Mouse (Mus musculus) T-cell, adult 2 months (primary cell): Measurements from ENCODE around the gene H2-Oa.
A peak's percentile ranks its signal among the peaks of the same experiment; 100 is the strongest.

Experiments
- DNase-seq: peaks from one replicate; pipeline ENCODE4 v3.0.0; 2022; ENCODE audit warnings: low spot score

The H2-Oa gene

DNA sequence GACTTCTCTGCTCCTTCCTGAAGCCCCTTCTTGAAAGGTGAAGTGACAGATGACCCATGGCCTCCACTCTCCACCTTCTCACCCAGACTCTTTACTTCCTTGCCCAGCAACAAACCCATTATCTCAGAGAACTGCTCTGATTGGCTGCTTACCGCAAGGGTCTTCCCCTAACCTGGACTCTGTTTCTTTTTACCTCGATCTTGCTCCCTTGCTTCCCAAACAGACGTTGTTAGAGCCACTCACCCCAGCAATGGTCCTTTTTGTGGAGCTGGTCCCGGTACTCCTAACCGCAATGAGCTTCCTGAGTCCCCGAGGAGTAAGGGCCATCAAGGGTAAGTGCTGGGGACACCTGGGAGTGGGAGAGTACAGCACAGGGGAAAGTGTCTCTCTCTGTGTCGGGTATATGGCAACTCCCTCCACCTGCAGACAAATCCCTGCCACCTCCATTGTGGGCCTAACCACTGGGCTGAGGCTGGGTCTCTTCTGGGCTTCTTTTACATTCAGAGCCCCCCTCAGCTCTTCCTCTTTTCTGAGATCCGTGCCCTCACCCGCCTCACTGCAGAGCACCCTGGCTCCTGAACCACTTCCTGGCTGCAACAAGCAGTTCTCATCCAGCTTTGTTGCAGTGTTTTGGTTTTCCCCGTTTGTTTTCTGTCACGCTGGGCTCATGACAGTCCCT lies at the start of gene H2-Oa:
Gene H2-Oa (plus strand): TSS at position 144 of the 679 bp plus-strand sequence.
- DNase-seq, result peak; percentile 55

DNA sequence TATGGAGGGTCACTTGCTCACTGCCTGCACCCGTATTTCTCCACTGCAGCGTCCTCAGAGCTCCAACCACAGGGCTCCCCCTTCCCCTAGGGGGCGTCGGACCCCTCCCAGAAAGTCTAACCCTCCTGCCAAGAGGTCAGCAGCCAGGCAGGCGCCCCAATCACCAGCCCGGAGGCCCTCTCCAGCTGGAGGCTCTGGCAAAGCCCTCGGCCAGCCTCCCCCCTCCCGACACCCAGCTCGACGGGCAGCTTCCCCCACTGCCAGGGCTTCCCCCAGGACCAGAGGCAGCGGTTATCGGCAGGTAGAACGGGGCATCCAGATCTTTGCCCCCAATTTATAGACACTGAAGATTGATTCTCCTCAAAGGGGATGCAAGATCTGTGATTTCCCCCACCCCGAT lies 46.2 kb upstream of the H2-Oa start:
- DNase-seq, result no peak

DNA sequence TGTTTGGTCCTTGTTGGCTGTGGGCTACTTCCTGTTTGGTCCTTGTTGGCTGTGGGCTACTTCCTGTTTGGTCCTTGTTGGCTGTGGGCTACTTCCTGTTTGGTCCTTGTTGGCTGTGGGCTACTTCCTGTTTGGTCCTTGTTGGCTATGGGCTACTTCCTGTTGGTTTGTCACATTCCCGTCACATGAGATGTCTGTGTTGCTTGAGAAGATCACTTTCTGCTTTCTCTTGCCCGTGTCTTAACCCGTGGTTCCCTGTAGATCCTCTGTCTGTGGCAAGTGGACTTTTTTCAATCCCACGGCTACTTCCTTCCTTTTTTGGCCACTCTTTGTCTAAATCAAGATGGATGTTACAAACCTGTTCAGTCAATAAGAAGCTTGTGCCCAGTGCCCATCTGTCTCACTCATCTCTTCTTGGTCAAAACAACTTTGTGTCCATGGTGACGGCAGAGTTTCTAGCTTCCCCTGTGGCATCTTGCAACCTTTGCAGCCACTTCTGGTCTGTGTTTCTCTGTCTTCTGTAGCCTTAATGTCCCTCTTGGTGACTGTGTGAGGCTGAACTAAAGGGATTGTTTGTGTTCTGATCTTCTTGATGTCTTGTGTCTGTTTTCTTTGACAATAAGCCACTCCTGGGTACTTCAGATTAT lies 44.6 kb upstream of the H2-Oa start:
- DNase-seq, result no peak

DNA sequence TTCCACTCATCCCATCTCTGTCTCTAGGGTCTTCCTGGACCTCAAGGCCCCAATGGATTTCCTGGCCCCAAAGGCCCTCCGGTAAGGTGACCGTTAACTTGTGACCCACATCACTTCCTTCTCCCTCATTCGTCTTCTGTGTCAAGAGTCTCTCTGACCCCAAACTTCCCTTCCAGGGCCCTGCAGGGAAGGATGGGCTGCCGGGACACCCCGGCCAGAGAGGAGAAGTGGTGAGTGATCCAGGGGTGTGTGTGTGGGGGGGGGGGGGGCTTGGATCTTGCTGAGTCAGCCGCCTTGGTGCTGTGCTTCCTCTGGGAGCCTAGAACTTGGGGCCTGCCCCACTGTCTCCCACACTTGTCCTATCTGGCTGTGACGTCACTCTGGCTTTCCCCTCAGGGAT lies 34.9 kb upstream of the H2-Oa start:
- DNase-seq, result no peak

DNA sequence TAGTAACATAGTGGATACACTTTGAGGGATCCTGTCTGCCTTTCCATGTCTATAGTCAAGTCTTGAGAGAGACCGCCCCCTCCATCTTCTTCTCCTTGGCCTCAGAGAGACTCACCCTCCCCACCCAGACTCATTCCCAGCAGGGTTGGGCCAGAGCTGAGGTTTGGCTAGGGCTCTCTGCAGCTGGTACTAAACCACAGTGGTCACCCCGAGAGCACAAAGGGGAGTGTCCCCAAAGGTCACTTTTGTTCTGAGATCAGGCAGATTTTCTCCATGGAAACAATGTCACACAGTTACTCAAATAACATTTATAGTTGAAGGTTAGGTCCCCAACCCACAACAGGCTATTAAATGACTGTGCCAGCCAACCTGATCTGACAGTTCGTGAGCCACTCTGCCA lies 23.3 kb upstream of the H2-Oa start:
- DNase-seq, result no peak

DNA sequence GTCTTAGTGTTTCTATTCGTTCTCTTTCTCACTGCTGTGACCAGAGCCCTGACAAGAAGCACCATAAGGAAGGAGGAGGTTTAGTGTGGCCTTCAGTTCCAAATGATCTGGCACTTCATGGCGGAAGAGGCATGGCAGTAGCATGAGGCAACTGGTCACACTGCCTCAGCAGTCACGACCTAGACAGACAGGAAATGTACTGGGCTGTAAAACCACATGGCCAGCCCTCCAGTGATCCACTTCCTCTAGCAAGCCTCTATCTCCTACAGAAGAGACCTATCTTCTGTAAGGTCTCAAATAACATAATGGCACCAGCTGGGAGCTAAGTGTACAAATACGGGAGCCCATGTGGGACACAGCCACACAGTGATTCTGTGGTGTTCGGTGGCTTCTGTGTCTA lies 20.0 kb upstream of the H2-Oa start:
- no peak for DNase-seq

DNA sequence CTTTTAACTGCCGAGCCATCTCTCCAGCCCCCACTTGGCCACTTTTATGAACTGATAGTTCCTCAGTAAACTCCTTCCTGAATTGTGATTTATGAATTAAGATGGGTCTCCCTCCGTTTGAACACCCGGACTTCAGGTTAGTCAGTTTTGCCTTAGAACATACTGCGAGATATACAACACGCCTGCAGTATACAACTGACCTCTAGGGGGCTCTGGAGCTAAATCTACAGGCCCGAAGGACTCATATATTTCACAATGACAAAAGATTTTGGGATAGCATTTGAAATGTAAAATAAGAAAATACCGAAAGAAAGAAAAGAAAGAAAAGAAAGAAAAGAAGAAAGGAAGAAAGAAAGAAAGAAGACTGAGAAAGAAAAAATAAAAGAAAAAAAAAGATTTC lies 16.9 kb upstream of the H2-Oa start:
- DNase-seq, result peak; percentile 73

DNA sequence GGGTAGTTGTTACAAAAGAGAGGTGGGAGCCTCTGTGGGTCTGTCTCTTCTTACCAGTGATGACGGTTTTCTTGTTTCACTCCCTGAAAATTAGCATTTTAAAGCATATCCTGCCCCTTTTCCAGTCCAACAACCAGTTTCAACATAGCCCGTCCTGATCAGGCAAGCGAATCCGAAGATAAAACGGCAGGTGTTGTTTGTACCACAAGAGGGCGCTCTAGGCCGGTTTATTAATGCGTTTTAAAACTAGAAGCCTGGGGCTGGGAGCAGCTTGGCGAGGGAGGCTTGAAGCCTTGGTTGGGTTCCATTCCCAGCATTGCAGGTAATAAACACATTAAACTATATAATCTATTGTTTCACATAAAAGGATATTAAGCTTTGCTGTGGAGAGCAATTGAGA lies 14.6 kb upstream of the H2-Oa start:
- peak; percentile 69 for DNase-seq

DNA sequence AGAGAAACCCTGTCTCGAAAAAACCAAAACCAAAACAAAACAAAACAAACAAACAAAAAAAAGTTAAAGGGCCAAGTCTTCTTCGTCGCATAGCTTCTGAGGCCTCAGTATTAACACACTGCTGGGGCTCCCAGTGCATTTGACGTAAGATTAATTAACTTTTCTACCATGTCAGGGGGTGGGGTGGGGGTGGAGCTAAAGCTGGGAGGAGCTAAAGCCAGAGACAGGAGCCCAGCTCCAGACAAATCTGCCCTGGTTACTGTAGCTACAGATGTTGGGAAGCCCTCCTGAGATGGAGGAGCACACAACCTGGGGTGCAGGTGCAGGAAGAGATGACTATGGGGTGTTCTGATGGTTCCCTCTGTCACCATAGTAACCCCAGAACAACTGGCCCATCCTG lies 14.0 kb upstream of the H2-Oa start:
- DNase-seq, result no peak

DNA sequence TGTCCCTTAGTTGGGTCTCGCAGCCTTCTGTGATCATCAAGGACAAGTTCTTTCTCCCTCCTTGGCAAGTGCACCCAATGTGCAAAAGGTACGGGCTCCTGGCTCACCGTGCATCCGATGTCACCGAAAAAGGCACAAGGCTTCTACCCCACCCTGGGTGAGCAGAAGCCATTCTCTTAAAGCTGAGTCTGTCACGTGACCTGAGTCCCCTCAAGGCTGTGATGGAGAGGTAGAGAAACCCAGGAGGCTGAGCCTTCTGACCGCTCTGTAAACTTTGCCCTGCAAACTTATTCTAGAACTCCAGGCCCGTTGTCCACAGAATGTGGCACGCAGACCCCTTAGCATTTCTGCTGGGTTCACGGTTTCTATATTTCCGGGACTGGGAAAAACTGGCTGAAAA lies 13.1 kb upstream of the H2-Oa start:
- no peak for DNase-seq

DNA sequence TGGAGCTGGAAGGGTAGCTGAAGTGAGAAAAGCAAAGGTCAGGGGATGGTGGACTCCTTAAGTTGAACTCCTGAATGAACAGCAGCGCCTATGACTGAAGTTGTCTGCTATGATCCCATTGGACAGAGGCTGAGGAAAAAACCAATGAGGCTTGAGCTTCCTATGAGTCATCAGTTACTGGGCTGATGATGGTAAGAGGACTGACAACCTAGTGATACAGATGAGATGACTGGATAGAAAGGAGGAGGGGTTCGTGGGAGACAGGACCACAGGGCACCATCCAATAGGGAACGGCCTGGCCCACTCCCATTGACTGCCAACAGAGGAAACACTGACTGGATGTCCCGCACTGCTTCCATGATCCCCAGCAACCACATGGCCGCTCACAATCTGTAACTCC lies 12.5 kb upstream of the H2-Oa start:
- DNase-seq, result peak; percentile 52

DNA sequence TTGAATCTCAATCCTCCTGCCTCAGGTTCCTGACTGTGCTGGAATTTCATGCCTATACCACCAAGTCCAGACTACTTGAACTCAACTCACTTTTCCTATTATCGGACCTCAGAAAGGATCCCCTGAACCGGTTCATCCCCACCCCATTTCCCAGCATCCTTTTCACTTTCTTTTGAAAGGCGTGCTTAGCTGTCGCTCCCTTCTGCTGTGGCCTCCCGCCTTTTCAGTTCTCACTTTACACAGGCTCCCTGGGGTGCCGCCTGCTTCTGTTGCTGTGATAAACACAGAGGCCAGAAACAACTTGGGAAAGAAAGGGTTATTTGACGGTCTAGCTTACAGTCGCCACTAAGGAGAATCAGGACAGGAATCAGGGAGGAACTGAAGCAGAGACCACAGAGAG lies 9.0 kb upstream of the H2-Oa start:
- DNase-seq, result no peak

DNA sequence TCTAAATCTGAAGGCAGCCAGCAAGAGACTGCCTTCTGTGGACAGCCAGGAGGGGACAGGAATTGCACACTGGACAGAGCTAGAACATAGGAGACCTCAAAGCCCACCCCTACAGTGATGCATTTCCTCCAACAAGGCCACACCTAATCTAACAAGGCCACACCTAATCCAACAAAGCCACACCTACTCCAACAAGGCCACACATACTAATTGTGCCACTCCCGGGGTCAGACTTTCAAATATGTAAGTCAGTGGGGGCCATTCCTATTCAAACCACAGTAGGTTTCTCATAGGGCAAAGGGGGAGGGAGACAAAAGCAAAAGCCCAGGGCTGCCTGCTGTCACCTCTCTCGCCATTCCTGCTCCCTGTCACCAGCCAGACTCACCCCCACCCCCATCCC lies 4.8 kb upstream of the H2-Oa start:
- no peak for DNase-seq

DNA sequence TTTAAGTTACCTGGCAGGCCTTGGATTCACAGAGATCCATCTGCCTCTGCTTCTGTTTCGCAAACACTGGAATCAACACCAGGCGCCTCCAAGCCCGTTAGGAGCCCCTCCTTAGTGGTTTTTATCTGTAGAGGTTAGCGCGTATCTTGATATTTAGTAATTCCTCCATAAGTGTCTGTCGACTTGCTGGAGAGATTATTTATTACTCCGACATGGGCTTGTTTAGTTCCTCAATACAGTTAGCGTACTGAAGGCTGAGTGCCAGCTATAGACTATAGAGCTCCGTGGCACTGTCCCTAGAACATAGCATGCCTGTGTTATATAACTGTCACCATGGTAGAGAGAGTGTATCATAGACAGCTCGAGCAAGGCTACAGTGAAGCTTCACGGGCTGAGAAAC lies 4.0 kb upstream of the H2-Oa start:
- no peak for DNase-seq

DNA sequence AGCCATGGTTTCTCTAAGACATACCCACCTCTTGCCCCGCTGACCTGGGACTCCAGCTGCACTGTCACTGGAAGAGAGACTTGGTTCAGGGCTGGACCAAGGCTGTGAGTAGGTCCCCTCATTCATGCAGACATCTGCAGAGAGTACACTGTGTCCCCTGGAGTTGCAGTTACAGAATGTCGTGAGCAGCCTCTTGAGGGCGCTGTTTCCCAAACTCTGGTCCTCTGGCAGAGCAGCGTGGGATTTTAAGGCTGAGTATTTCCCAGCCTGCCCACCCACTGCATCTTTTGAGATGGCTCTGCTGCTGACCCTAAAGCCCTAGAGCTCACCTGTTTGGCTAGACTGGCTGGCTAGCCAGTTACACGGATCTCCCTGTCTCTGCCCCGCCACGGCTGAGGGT lies 1.2 kb upstream of the H2-Oa start:
- peak; percentile 57 for DNase-seq

DNA sequence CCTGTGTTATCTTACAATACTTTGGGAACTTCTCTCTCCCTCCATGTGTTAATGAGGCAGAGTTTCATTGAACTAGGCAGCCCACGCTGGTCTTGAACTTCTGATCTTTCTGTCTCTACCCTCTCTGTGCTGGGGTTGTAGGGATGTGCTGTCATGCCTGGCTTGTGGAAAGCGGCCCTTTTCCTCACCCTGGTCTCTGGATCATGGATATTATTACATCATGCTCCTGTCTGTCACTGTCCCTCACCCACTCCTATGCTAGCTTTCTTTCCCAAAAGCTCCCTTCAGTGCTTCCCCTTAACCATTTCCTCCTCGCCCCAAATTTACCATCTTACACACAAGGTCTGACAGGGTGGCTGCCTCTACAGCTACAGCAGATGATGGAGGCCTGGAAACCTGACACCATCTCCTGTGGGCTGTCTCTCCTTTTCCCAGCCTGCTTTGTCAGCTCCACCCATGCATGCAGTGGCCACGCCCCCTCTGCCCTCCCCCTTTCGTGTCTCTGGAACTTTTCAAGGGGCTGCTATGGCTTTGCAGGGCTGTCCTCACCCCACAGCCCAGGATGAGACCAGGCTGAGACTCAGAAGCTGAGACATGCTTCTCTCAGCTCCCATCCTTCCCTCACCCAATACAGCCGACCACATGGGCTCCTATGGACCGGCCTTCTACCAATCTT lies 1.2 kb downstream of the H2-Oa start:
- DNase-seq, result no peak

DNA sequence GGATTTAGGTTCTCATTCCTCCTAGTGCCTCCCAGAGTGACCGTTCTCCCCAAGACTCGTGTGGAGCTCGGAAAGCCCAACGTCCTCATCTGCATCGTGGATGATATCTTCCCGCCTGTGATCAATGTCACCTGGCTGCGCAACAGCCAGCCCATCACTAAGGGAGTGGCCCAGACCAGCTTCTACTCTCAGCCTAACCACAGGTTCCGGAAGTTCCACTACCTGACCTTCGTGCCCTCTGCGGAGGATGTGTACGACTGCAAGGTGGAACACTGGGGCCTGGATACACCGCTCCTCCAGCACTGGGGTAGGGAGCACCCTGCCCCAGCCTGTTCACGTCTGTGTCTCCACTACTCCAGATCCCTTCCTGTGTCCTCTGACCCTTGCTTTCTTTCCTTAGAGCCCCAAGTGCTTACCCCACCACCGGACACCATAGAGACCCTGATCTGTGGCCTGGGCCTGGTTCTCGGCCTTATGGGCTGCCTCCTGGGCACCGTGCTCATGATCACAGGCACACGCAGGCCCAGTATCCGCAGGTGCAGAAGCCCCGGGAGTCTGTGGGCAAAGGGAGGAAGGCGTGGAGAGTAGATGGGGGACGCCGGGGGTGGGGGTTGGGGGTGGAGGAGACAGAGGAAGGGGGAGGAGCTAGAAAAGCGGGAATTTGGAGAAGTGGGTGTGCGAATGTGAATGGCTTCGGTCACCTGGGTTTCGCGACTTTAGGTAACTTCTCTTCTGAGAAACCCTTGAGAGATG lies 2.3 kb downstream of the H2-Oa start:
- DNase-seq, result no peak

DNA sequence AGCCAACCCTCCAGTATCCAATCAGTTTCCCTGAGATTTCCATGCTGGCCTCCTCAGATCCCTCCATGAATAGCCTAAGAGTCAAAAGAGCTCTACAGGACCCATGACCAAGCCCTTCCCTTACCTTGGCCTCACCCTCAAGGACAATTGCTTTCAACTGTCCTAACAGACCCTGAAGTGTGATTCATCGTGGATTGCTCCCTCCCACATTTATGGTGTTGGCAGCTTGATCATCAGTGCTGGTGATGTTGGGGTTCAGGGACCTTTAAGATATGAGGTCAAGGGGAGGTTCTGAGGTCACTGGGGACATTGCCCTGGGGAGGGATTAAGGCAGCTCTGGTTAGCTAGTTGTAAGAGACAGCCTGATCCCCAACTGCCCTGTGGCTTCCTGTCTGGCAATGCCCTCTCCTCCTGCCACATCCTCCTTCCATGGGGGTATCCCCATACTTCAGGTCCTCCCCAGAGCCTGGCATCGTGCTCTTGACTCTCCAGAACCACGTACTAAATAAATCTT lies 4.4 kb downstream of the H2-Oa start:
- no peak for DNase-seq

DNA sequence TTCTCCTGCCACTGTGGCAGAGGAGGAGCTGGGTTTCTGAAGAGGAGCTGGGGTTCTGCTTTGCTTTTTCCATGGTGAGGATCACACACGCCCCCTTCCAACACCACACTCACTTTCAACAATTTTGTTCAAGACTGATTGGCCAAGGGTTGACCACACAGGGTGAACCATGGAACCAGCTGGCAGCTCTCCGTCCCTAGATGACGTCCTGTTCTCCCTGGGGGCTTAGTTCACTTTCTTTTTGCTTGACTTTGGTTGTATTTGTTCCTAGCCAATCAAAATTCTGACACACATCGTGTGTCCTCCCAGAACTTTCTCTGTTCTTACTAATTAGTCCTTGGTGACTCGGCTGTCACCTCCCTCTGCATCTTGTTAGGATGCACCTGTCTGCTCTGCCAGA lies 5.1 kb downstream of the H2-Oa start:
- DNase-seq, result no peak

DNA sequence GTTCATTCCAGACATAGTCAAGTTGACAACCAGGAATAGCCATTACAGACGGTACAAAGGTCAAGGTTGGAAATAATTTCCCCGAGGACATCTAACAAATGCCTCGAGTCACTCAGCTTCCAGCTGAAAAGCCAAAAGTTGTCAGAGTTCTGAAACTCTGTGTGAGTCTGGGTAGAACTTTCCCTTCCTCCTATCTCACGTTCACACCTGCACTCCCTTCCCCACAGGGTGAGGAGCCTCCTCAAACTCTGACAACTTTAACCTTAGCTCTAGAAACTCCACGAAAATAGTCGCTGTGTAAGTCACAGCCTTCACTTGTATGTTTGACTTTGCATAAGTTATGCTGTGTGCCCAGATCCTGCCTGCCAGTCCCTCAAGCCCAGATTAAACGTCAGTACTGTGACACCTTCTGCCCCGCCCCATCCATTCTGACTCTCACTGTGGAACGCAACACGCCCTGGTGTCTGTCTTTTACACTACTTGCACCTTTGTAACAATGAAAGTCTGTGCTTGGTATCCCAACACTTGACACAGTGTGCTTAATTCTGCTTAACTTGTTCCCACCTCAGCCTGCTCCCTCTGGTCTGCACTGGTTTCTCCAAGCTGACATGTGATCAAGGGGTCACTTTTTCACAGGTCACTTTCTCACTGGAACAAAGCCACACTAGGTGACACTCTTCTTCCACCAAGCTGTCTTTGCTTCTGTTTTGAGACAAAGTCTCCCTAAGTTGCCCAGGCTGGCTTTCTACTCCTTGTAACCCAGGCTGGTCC lies 6.8 kb downstream of the H2-Oa start:
- no peak for DNase-seq

DNA sequence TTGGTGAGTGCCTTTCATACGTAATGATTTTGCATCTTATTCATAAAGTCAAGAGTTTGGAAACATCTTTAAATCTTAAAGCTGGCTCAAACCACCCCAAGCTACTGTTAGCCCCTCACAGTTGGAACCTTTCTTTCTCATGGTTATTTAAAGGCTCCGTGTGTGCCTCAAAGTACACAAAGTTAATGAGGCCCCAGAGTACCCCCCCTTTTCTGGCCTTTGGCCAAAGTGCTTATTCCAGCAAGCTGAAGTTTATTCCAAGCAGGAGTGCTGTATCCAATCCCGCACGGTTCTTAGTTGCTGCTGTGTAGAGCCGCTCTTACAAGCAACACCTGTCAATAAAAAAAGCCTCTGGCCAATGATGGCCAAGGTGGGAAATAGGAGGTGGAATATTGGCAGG lies 7.4 kb downstream of the H2-Oa start:
- DNase-seq, result no peak

DNA sequence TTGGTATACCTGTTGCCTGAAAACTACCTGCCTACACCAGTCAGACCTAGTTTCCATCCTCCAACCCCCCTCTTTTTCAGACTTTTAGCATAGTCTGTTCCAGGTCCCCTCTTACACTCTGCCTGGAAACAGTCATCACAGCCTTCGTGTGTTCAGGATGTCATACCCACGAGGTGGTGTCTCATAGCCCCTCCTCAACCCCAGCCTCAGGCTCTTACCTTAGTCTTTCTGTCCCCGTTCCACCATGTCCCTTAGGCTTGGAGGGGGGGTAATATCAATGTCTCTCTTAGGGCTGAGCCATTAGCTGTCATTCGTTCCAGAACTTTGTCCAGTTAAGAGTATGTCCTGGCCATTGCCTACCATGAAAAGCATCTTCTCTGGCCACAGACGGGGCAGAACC lies 9.0 kb downstream of the H2-Oa start:
- no peak for DNase-seq
